Comparison of ENCODE assay signal across 26 mouse cellular contexts in genomic region chr1:161942082-161942481, GRCm38 (mm10). TPM values are rescaled to one million over a fixed set of nuclear protein-coding genes. Genes with fewer than 3 reads are reported as not detected.
"Had no signal": no experiment of that assay in that cellular context is flagged by ENCODE, and none has a peak within 500 bp of the region (broad histone marks: within the 10 kb centered on the region; RNA-seq: fewer than 3 reads in every experiment).

No protein-coding gene starts in this region.

- H3K27me3 ChIP-seq: megakaryocyte, embryonic 14.5 days; midbrain, embryonic 13.5 days; midbrain, embryonic 15.5 days; neural tube, embryonic 13.5 days; neural tube, embryonic 15.5 days had no signal

- DNase-seq: lung, adult 18-20 months; lung, embryonic 14.5 days; lung, postnatal 10 days; lung, postnatal 4 days; retina, postnatal 1 day; right cerebral cortex, adult 18-20 months; right cerebral cortex, postnatal 25 days; right cerebral cortex, postnatal 4 days; spleen, adult 18-20 months; thymus, adult 18-20 months; thymus, postnatal 14 days; thymus, postnatal 36 days had no signal

- H3K27ac ChIP-seq: midbrain, embryonic 13.5 days; midbrain, embryonic 15.5 days; neural tube, embryonic 13.5 days; neural tube, embryonic 15.5 days had no signal

- H3K36me3 ChIP-seq: midbrain, embryonic 13.5 days; midbrain, embryonic 15.5 days; neural tube, embryonic 13.5 days; neural tube, embryonic 15.5 days had no signal

- H3K4me1 ChIP-seq: midbrain, embryonic 13.5 days; midbrain, embryonic 15.5 days; neural tube, embryonic 13.5 days; neural tube, embryonic 15.5 days had no signal

- H3K9me3 ChIP-seq: megakaryocyte, embryonic 14.5 days; midbrain, embryonic 13.5 days; midbrain, embryonic 15.5 days; neural tube, embryonic 13.5 days; neural tube, embryonic 15.5 days had no signal

- H3K4me3 ChIP-seq: megakaryocyte, embryonic 14.5 days; midbrain, embryonic 13.5 days; midbrain, embryonic 15.5 days; myocyte; neural tube, embryonic 13.5 days; neural tube, embryonic 15.5 days had no signal

- ATAC-seq: midbrain, embryonic 13.5 days; midbrain, embryonic 15.5 days had no signal

RNA-seq across cellular contexts. Expression of gene 4930558K02Rik, which starts 37.4 kb away (rescaled TPM):
- total RNA-seq: midbrain, postnatal 0 days had no signal
- polyA plus RNA-seq: liver, embryonic 16.5 days; lung, embryonic 14.5 days; lung, embryonic 16.5 days; midbrain, embryonic 11.5 days; midbrain, embryonic 13.5 days; myocyte; neural tube, embryonic 11.5 days; neural tube, embryonic 13.5 days; small intestine, adult 2 months; stomach, embryonic 14.5 days; stomach, embryonic 16.5 days had no signal
